Mouse (Mus musculus): ENCODE results near the gene Elovl5. TPM values are rescaled to one million over a fixed set of nuclear protein-coding genes. Genes with fewer than 3 reads are reported as not detected.
A peak's percentile ranks its signal among the peaks of the same experiment; 100 is the strongest.

Gene Elovl5
- polyA plus RNA-seq, 1 experiment from 2014 or later = 91.1 TPM

GRCm38 (mm10) chr9:77949753-77950268 is 32.6 kb downstream of the Elovl5 start:
- H3K27ac ChIP-seq = 0 out of 2 replicates have a peak overlapping the region, but pooled peaks have one; percentile 19
- peaks cover 4% of the 10 kb centered on the region; the same call in 1 of the 2 replicates for H3K36me3 ChIP-seq
- H3K4me1 ChIP-seq = peaks cover 34% of the 10 kb centered on the region
- H3K9me3 ChIP-seq (replicated peaks) = no peaks in the 10 kb centered on the region
- WGBS = 44% methylated on average over 7 of the region's 7 CpGs
- DNase-seq (ENCODE audit: low spot score) = no peak
- no peaks in the 10 kb centered on the region for H3K27me3 ChIP-seq (ENCODE audit: low read depth, poor library complexity, severe bottlenecking)
- H3K4me3 ChIP-seq = no peak overlapping the region

DNA sequence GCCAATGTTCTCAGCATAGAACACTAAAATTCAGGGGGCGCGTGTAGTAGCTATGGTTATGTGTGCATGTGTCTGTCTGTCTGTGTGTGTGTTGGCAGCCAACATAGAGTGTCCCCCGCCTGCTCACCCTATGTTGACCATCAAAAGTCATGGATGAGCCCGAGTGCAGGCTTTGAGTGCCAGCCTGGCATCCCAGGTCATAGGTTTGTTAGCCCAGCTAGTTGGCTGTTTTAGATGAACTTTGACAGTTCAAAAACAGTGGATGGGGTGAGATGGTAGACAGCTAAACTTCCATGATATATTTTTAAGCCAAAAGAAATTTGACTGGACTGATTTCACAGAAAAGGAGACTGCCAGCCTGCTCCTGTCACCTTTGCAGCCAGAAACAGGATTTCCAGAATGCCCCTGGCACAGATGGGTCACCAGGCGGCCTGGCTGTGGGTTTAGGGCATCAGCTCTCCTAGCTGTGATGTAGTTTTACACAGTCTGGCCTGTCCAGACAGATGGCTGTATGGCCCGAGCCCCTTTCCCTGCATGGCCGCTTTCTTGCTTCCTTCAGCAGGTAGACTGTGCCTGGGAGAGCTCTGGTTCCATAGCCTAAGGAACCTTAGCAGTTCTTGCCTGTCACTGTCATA is 33.8 kb downstream of the Elovl5 start:
- no peak overlapping the region for H3K27ac ChIP-seq
- DNase-seq (ENCODE audit: low spot score) = no peak
- H3K36me3 ChIP-seq = peaks cover 4% of the 10 kb centered on the region; the same call in 1 of the 2 replicates
- WGBS = 91% methylated on average over 7 of the region's 7 CpGs
- peaks cover 34% of the 10 kb centered on the region for H3K4me1 ChIP-seq
- no peak overlapping the region for H3K4me3 ChIP-seq
- no peaks in the 10 kb centered on the region for H3K9me3 ChIP-seq (replicated peaks)
- H3K27me3 ChIP-seq (ENCODE audit: low read depth, poor library complexity, severe bottlenecking) = no peaks in the 10 kb centered on the region

DNA sequence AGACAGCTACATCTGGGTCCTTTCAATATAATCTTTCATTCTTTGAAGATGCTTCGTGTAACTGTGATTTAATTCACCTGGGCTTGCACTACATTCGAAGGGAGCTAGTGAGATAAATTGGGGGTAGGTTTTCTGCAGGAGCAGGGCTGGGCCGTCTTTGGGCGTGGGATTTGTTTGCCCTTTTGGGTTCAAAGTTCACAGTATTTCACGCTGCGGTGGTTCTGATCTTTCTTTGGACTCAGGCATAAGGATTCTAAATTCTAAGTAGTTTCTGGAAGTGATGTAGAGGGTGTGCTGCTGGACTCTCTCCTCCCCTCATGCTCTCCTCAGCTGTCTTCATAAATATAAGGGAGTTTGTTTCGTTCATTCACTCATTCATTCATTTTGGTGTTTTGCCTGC is 34.8 kb downstream of the Elovl5 start:
- 70% methylated on average over 7 of the region's 7 CpGs for WGBS
- Histone ChIP-seq H3K36me3 (peaks cover 4% of the 10 kb centered on the region), H3K9me3 (replicated peaks) (no peaks in the 10 kb centered on the region), H3K4me1 (peaks cover 34% of the 10 kb centered on the region), H3K27ac (no peak overlapping the region), H3K27me3 (ENCODE audit: low read depth, poor library complexity, severe bottlenecking) (no peaks in the 10 kb centered on the region), H3K4me3 (no peak overlapping the region)
- DNase-seq (ENCODE audit: low spot score) = no peak

- no peak for DNase-seq (ENCODE audit: low spot score)
- WGBS = 29% methylated on average over 8 of the region's 8 CpGs
- no peak overlapping the region for H3K27ac ChIP-seq
Observed at GRCm38 (mm10) chr9:77953053-77953452, 35.9 kb downstream of the Elovl5 start.

DNA sequence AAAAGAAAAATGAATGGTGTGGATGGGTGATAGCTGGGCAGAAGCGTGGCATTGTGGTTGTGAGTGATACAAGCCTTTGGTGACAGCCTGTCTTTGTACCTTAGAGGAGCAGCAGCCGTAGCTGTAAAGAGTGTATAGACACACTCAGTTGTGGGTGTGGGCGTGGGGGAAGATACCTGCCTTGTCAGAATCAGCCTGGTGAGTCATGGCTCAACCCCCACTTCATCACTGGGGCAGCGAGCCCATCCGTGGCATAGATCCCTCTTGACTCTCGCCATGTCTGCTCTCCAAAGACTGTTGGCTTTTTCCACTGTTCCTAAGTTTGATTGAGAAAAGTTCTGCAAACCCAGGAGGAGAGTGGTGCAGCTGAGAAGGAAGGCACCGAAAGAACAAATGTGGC is 37.3 kb downstream of the Elovl5 start:
- H3K27ac ChIP-seq = no peak overlapping the region
- WGBS = 90% methylated on average over 7 of the region's 7 CpGs
- no peak overlapping the region for H3K4me3 ChIP-seq

More at GRCm38 (mm10) chr9:77953053-77953452, 35.9 kb downstream of the Elovl5 start:
- H3K9me3 ChIP-seq (replicated peaks) = no peaks in the 10 kb centered on the region
- H3K4me3 ChIP-seq = no peak overlapping the region
- peaks cover 34% of the 10 kb centered on the region for H3K4me1 ChIP-seq
- H3K36me3 ChIP-seq = peaks cover 10% of the 10 kb centered on the region
- H3K27me3 ChIP-seq (ENCODE audit: low read depth, poor library complexity, severe bottlenecking) = no peaks in the 10 kb centered on the region

GRCm38 (mm10) chr9:77954981-77955380 is 37.8 kb downstream of the Elovl5 start:
- Histone ChIP-seq H3K4me3 (no peak overlapping the region), H3K27me3 (ENCODE audit: low read depth, poor library complexity, severe bottlenecking) (no peaks in the 10 kb centered on the region), H3K4me1 (peaks cover 26% of the 10 kb centered on the region), H3K27ac (no peak overlapping the region), H3K36me3 (peaks cover 27% of the 10 kb centered on the region), H3K9me3 (replicated peaks) (no peaks in the 10 kb centered on the region)
- no peak for DNase-seq (ENCODE audit: low spot score)
- 86% methylated on average over 3 of the region's 3 CpGs for WGBS

More for the DNA sequence above, 37.3 kb downstream of the Elovl5 start:
- H3K36me3 ChIP-seq = peaks cover 22% of the 10 kb centered on the region
- DNase-seq (ENCODE audit: low spot score) = no peak
- H3K9me3 ChIP-seq (replicated peaks) = no peaks in the 10 kb centered on the region
- no peaks in the 10 kb centered on the region for H3K27me3 ChIP-seq (ENCODE audit: low read depth, poor library complexity, severe bottlenecking)
- H3K4me1 ChIP-seq = peaks cover 31% of the 10 kb centered on the region

DNA sequence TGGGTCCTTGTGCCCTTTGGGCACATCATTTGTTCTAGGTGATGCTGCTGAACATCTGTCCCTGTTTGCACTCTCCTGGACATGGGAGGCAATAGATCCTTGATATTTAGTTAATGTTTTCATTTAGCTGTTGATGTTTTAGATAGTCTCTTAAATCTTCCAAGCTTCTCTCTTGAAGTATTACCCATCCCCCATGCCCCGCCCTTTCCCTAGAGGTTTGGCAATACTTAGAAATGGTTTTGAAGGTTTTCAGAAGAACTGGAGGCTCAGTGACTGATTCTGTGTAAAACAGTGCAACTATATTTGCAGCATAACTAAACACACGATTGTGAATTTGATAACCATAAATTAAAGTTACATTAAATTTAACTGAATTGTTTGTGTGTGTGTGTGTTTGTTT is 38.3 kb downstream of the Elovl5 start:
- no peaks in the 10 kb centered on the region for H3K9me3 ChIP-seq (replicated peaks)
- H3K36me3 ChIP-seq = peaks cover 31% of the 10 kb centered on the region
- H3K27me3 ChIP-seq (ENCODE audit: low read depth, poor library complexity, severe bottlenecking) = no peaks in the 10 kb centered on the region
- peaks cover 25% of the 10 kb centered on the region for H3K4me1 ChIP-seq
- 91% methylated on average over 2 of the region's 2 CpGs for WGBS
- H3K4me3 ChIP-seq = no peak overlapping the region
- no peak overlapping the region for H3K27ac ChIP-seq
- no peak for DNase-seq (ENCODE audit: low spot score)

GRCm38 (mm10) chr9:77955964-77956363 is 38.8 kb downstream of the Elovl5 start:
- WGBS = 92% methylated on average over 8 of the region's 8 CpGs
- Histone ChIP-seq H3K27ac (no peak overlapping the region), H3K27me3 (ENCODE audit: low read depth, poor library complexity, severe bottlenecking) (no peaks in the 10 kb centered on the region), H3K9me3 (replicated peaks) (no peaks in the 10 kb centered on the region), H3K36me3 (peaks cover 35% of the 10 kb centered on the region), H3K4me3 (no peak overlapping the region), H3K4me1 (peaks cover 25% of the 10 kb centered on the region)
- DNase-seq (ENCODE audit: low spot score) = no peak

DNA sequence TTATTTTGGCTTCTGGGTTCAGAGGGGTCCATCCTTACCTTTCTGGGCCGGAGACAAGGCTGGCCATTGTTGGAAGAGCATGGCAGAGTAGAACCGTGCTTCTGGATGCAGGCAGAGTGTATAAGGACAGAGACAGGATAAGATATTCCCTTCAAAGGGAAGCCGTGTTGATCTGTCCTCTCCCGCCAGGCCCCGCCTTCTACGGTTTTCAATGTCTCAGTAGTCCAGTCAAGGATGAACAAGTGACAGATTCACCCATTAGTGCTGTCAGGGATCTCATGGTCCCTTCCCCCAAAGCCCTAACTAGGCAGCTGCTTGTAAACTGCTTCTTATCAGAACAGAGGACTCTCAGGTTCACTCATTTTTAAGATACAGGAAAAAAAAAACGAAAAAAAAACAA is 41.2 kb downstream of the Elovl5 start:
- no peak overlapping the region for H3K27ac ChIP-seq
- H3K4me3 ChIP-seq = no peak overlapping the region
- 93% methylated on average over 7 of the region's 7 CpGs for WGBS
- no peak for DNase-seq (ENCODE audit: low spot score)
- H3K27me3 ChIP-seq (ENCODE audit: low read depth, poor library complexity, severe bottlenecking) = no peaks in the 10 kb centered on the region
- H3K36me3 ChIP-seq = peaks cover 56% of the 10 kb centered on the region
- no peaks in the 10 kb centered on the region for H3K9me3 ChIP-seq (replicated peaks)
- peaks cover 9% of the 10 kb centered on the region for H3K4me1 ChIP-seq

GRCm38 (mm10) chr9:77959759-77960158 is 42.6 kb downstream of the Elovl5 start:
- Histone ChIP-seq H3K4me3 (no peak overlapping the region), H3K27me3 (ENCODE audit: low read depth, poor library complexity, severe bottlenecking) (no peaks in the 10 kb centered on the region), H3K9me3 (replicated peaks) (no peaks in the 10 kb centered on the region), H3K4me1 (peaks cover 8% of the 10 kb centered on the region), H3K27ac (no peak overlapping the region), H3K36me3 (peaks cover 56% of the 10 kb centered on the region)
- 96% methylated on average over 12 of the region's 12 CpGs for WGBS
- no peak for DNase-seq (ENCODE audit: low spot score)

- 96% methylated on average over 6 of the region's 6 CpGs for WGBS
- H3K27ac ChIP-seq = no peak overlapping the region
- peaks cover 63% of the 10 kb centered on the region for H3K36me3 ChIP-seq
- H3K4me1 ChIP-seq = peaks cover 8% of the 10 kb centered on the region
- no peak for DNase-seq (ENCODE audit: low spot score)
- H3K9me3 ChIP-seq (replicated peaks) = no peaks in the 10 kb centered on the region
- no peak overlapping the region for H3K4me3 ChIP-seq
- no peaks in the 10 kb centered on the region for H3K27me3 ChIP-seq (ENCODE audit: low read depth, poor library complexity, severe bottlenecking)
Observed at GRCm38 (mm10) chr9:77961350-77961749, 44.2 kb downstream of the Elovl5 start.

DNA sequence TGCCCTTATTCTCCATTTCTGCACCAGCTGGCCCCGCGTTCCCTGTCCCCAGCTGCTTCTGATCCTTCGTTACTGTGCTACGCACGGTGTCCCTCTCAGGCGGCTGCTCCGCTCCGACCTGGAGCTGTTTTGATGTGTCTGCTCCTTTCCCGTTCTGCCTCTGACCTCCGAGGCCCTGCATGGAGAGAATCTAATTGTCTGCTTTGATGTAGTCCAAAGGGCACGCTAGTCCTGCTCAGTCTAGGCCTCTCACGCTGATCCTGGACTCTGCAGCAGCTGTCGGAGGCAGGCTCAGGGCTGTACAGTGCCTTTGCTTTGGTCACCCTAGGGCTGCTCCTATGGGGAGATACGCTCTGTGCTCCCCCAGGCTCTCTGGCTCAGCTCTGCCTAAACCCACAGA is 46.9 kb downstream of the Elovl5 start:
- H3K4me1 ChIP-seq = peaks cover 11% of the 10 kb centered on the region
- WGBS = 26% methylated on average over 14 of the region's 14 CpGs
- no peaks in the 10 kb centered on the region for H3K27me3 ChIP-seq (ENCODE audit: low read depth, poor library complexity, severe bottlenecking)
- H3K9me3 ChIP-seq (replicated peaks) = no peaks in the 10 kb centered on the region
- DNase-seq (ENCODE audit: low spot score) = peak; percentile 37
- no peak overlapping the region for H3K27ac ChIP-seq
- peaks cover 52% of the 10 kb centered on the region for H3K36me3 ChIP-seq
- no peak overlapping the region for H3K4me3 ChIP-seq

GRCm38 (mm10) chr9:77965287-77965686 is 48.1 kb downstream of the Elovl5 start:
- Histone ChIP-seq H3K36me3 (peaks cover 41% of the 10 kb centered on the region), H3K9me3 (replicated peaks) (no peaks in the 10 kb centered on the region), H3K27me3 (ENCODE audit: low read depth, poor library complexity, severe bottlenecking) (no peaks in the 10 kb centered on the region), H3K4me1 (peaks cover 11% of the 10 kb centered on the region), H3K4me3 (no peak overlapping the region), H3K27ac (no peak overlapping the region)
- WGBS = 85% methylated on average over 5 of the region's 5 CpGs
- no peak for DNase-seq (ENCODE audit: low spot score)
